Mouse (Mus musculus) 3134 (cell line): ENCODE data around the gene Olfr816.
"Not testable (repeated sequence)": the region's sequence is repeated elsewhere in the genome, so short reads cannot be mapped to it uniquely, and the experiment has no call there.

Experiments used
- DNase-seq: peaks from one replicate; pipeline ENCODE4 v3.0.0-alpha.2; 2011; ENCODE audit warnings: low spot score; ENCODE audit not compliant: insufficient read length; ENCODE audit errors: extremely low read depth

The Olfr816 gene

GRCm38 (mm10) chr10:129915497-129915896 is at the start of gene Olfr816:
Gene Olfr816 (minus strand): TSS chr10:129915597.
- DNase-seq = no peak

GRCm38 (mm10) chr10:129949000-129949399 is 33.6 kb upstream of the Olfr816 start, which contains the start of gene Olfr818:
Gene Olfr818 (minus strand): TSS chr10:129949100.
- DNase-seq = no peak

- DNase-seq = not testable (repeated sequence)
Observed at GRCm38 (mm10) chr10:129905767-129906166, 9.6 kb downstream of the Olfr816 start, which contains the start of gene Olfr815. Gene Olfr815 (minus strand): TSS chr10:129905867.

- no peak for DNase-seq
Observed at GRCm38 (mm10) chr10:129885934-129886333, 29.5 kb downstream of the Olfr816 start.

DNA sequence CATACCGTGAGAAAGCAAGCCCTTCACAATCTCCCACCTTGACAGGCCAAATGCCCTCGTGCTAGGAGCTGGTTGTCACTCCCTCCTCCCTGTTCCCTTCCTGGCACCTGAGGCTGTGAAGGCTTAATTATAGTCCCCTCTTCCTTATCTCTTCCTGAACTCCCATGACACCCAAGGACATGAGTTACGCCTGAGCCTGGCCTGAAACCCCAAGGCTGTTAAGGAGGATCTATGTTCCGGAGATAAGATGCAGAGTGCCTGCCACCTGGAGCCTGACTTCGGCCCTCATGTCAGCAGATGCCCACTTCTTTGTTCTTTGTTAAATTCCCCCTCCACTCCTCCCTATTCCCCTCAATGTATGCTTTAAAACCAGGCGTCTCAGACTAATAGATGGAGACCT is 29.9 kb downstream of the Olfr816 start:
- not testable (repeated sequence) for DNase-seq

GRCm38 (mm10) chr10:129879751-129880150 is 35.6 kb downstream of the Olfr816 start, which contains the start of gene Olfr814:
Gene Olfr814 (minus strand): TSS chr10:129879851.
- not testable (repeated sequence) for DNase-seq
